Mouse (Mus musculus) cerebellum, adult 11-12 months (tissue): Measurements from ENCODE around the gene 4933428G20Rik.

Experiments used
- DNase-seq: peaks from one replicate; pipeline ENCODE4 v3.0.0; 2022

Gene 4933428G20Rik

DNA sequence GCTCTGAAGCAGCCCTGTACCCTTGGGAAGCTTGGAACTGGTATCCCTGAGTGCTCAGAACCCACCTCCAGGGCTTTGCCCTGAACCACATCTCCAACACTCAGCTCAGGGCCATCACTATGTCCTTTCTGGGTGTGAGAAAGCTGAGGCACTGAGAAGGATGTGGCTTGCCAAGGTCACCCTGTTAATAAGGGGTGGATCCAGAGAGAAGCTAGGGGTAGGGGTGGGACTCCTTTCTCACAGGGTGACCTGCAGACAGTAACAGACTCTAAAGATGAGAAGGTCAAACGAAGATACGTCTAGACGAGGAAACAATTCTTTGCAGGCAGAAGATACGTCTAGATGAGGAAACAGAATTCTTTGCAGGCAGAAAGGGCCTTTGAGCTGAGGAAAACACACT lies 2.7 kb upstream of the 4933428G20Rik start:
- DNase-seq, result no peak

- no peak for DNase-seq
Measured at GRCm38 (mm10) chr11:97502383-97502782, 2.2 kb upstream of the 4933428G20Rik start.

- peak; percentile 32 for DNase-seq
Measured at GRCm38 (mm10) chr11:97500720-97501448, 744 bp upstream of the 4933428G20Rik start.

DNA sequence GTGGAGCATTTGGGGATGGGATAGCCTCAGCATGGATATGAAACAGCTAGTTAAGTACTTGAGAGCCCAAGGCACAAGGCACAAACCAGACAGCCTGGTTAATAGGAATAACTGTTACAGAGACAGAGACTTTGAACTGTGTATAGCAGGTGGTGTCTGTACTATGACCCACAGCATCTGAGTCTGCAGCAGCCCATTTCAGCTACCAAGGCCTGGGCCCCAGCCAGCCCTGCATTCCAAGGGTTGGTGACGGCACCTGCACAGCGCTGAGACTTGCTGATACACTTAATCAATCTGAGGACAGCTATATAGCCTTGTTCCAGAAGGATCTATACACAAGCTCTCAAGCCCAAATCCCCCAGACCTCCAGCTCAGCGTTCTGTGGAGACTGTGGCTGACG lies 2.6 kb downstream of the 4933428G20Rik start:
- DNase-seq, result no peak

DNA sequence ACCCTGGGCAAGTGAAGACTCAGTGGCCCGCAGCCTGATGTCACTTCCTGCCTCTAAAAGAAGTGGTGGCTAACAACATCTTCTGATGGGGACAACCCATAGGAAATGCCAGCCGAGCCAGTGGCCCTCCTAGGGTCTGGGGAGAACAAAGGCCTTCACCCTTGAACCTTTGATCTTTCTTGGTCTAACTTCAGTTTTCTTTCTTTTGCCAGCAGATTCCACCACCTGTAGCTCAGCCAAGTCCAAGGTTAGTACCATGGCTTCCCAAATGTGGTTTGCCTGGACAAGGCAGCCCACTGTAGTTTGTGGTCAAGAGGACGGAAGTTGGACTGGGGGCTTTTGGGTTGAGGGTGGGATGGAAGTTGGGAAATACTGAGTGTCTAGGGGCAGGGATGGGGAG lies 7.3 kb downstream of the 4933428G20Rik start:
- DNase-seq, result no peak

DNA sequence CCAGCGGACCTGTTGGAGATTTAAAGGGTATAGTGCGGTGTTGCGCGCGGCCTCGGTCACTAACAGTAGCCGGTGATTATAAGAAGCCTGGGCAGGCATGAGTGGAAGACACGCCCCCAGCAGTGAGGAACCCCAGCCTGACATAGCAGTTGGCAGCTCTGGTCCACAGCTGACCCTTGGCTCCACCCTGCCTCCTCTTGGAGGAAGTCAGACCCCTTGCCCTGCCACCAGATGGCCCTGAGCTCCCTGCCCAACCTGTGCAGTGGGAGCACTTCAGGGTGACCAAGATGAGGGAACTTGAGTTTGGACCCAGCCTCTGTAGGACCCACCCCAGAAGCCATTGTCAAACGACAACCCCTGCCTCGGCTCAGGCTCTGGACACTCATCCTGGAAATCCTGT lies 8.5 kb downstream of the 4933428G20Rik start:
- no peak for DNase-seq

DNA sequence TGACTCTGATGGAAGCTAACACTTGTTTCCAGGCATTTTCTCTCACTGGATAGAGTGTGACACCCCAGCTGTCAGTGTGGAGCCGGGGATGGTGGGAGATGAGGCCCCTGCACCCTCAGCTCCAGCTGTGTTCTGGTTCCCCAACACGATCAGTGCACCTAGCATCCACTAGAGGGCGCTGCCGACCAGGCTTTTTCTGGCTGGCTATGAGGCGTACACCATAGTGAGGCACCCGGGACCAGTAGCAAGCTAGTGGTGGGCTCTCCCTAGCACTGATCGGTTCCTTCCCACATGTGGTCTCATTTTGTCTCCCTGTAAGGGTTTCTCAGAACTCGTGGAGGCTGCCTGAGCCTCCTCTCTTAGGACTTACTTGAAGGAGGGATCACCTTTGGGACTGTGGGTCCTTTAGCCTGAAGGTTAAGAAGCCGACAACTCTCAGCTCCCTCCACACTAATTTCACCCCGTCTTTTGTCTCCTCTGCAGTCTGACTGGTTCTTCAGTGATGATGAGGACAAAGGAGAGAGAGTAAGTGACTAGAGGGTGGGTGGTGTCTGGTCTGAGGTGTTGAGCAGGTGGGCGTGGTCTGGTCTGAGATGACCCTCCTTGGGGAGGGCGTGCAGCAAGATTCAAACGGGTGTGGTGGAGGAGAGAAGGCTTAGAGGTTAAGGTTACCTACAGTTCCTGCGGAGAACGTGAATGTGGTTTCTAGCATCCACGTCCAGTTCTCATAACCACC lies 10.4 kb downstream of the 4933428G20Rik start:
- peak; percentile 65 for DNase-seq

- DNase-seq, result no peak
Measured at GRCm38 (mm10) chr11:97487656-97488055, 12.5 kb downstream of the 4933428G20Rik start.

DNA sequence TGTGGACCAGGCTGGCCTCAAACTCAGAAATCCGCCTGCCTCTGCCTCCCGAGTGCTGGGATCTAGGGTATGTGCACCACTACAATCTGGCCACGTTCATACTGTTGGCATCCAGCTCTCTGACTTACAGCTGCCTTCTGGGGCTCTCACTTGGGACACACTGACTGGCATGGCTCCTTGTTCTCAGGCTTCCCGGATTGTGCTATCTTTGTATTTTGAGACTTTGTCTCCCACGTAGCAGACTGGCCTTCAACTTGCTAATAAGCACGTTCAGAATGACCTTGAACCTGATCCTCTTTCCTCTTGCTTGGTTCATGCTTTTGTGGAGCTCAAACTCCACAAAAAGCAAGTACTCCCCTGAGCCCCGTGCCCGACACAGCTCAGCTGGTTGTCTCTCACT lies 14.5 kb downstream of the 4933428G20Rik start:
- no peak for DNase-seq

DNA sequence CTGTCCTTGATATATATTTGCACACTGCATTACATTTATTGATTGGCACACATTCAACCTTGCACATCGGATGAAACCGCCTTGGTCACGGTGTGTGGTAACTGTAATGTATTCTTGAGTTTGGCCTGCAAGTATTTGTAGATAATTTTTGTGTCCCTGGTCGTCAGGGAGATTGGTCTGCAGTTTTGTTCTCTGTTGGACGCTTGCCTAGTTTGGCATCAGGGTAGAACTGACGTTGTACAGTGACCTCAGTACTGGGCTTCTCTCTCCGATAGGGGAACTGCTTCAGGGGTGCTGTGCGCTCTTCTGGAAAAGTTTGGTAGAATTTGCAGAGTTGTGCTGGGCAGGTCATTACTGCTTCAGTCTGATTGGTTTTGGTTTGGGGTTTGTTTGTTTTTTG lies 20.3 kb downstream of the 4933428G20Rik start:
- DNase-seq, result peak; percentile 36

- DNase-seq, result no peak
Measured at GRCm38 (mm10) chr11:97479085-97479484, 21.1 kb downstream of the 4933428G20Rik start.

DNA sequence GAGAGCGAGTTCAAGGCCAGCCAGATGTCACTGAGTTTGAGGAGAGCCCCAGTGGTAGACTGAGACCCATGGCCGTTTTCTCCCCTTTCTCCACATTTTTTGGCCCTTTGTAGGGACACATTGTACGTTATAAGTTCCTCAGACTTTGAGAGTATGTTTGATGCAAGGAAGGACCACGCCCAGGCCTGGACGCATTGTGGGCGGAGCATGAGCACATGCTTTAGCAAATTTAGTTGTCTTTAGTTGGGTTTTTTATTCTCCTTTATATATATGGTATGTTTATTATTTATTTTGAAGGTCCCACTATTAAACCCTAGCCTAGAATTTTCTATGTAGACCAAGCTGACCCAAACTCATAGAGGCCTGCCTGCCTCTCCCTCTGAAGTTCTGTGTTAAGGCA lies 21.8 kb downstream of the 4933428G20Rik start:
- DNase-seq, result no peak

DNA sequence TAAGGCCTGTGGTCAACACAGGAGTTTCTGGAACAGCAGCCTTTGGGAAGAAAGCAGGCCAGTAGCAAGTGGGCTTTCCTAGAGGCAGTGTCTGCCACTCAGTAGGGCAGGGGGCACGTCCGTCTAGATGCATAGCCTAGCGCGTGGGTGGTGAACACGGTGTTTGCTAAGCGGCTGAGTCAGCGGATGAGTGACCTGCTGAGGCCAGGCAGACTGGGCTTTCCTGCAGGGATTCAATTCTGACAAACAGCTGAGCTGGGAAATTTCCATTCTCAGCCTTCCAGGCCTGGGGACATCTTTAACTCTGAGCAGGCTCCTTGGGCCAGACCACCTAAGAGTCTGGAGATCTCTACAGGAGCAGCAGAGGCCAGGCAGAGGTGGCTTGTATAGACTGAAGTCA lies 22.7 kb downstream of the 4933428G20Rik start:
- peak; percentile 70 for DNase-seq

DNA sequence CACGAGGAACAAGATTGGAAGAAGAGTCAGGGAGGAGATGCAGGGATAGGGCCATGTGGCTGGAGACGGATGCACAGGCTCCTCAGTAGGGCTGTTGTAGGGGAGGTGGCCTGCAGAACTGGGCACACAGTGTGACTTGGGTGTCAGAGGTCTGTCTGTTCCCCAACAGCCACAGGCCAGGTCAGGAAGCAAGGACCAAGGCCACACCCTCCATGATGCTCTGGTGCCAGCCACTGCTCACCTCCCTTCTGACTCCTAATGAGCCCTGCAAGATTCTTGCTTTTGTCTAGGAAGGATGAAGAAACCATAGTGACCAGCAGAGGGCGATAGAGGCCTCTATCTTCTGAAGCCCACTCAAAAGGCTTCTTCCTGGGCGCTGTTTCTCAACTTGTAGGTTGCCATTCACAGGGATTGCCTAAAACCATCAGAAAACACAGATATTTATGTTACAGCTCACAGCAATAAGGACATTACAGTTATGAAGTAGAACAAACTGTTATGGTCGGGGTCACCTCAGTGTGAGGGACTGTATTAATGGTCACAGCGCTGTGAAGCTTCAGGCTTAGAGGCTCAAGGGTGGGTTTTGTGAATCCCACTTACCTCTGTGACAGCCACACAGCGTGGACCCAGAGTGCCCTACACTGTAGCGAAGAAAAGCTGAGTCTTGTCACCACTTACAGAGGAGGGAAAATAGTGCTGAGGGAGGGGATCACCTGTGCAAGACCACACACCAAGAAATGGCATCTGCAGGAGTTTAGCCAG lies 23.6 kb downstream of the 4933428G20Rik start:
- DNase-seq, result peak; percentile 71

- DNase-seq, result no peak
Measured at GRCm38 (mm10) chr11:97471276-97471675, 28.9 kb downstream of the 4933428G20Rik start.

DNA sequence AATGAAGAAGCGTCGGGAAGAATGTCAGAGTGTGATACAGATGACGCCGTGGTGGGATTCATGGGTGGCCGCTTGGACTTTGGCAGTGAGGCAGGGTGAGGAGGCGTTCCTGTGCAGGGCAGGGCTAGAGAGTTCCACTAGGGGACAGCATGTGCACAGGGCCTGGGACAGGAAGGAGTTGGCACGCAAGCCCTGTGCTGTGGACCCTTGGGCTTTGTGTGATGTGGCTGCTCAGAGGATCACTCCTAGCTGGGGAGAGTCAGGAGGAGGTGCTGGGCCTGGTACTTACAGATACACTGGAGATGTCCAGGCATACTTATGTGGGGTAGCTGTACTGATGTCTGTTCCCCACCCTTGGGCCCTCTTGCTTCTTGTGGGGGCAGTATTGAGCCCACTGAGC lies 30.3 kb downstream of the 4933428G20Rik start:
- no peak for DNase-seq

DNA sequence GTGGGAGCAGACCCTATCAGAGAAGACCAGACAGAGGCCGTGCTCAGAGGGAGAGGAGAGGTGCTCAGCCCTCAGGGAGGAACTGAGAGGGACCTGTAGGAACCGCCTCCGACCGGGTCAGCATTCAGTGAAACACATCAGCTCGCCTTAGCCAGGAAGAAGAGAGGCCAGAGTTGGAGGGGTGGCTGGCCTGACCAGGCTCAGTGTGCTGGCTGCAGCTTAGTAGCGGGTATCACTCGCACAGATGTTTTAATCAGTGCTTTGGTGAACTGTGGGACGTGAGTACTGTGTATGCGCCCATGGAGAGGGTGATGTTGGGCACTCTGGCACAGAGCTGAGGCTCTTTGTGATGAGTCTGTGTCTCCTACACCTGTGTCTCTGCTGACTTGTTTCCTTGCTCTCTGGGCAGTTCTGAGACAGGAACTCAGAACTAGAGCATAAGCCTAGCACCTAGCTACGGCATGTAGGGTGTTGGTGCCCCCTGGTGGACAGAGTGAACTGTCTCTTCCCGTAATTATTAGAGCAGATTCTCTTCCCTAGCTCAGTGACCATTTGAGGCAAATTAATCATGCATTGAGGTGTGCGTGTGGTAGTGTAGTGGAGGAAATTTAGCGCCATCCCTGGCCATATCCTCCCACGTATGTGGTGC lies 31.4 kb downstream of the 4933428G20Rik start:
- peak; percentile 85 for DNase-seq

GRCm38 (mm10) chr11:97466444-97467160 lies 33.5 kb downstream of the 4933428G20Rik start:
- peak; percentile 96 for DNase-seq

DNA sequence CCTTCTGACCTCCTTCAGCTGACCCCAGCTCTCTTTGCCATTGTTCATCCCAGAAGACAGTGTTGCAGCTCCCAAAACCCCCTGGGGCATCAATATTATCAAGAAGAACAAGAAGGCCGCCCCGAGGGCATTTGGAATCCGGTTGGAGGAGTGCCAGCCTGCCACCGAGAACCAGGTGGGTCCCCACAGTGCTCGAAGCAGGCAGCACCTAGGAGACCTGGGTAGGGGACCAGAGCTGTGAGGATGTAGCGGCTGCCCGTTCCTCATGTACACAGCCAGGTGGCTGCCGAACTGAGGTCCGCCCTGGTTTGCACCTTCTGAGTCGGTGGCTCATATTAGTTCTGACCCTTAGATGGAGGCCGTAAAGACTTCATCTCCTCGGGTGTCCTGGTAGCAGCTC lies 34.2 kb downstream of the 4933428G20Rik start:
- peak; percentile 68 for DNase-seq

DNA sequence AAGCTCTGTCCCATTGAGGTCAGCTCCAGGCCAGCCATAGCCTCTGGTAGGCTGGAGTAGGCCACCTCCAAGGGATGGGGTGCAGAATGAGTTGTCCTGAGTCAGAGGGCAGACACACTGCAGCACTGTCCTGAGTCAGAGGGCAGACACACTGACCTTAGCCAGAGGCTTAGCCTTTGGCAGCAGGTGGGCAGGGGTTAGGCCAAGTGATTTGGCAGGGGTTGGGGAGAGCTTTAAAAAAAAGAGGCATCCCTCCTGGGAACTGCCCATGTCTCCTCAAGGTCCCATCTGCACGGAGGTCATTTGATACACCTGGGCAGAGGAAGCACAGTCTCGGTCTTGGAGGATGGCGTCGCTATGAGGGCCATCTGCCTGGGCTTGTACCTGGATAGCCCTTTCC lies 36.1 kb downstream of the 4933428G20Rik start:
- no peak for DNase-seq

DNA sequence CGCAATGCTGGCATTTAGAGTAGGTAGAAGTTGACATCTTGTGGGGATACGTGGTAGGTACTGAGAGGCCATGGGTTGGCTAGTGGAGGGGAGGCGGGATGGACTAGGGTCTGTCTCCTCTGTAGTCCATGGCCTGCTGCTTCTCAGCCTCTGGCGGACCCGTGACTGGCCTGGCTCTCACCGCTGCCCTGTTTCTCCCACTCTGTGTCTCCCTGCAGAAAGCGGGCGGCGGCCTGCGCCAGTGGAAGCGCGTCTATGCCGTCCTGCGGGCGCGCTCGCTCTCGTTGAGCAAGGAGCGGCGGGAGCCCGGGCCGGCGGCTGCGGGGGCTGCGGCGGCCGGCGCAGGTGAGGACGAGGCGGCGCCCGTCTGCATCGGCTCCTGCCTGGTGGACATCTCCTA lies 37.0 kb downstream of the 4933428G20Rik start:
- DNase-seq, result no peak

DNA sequence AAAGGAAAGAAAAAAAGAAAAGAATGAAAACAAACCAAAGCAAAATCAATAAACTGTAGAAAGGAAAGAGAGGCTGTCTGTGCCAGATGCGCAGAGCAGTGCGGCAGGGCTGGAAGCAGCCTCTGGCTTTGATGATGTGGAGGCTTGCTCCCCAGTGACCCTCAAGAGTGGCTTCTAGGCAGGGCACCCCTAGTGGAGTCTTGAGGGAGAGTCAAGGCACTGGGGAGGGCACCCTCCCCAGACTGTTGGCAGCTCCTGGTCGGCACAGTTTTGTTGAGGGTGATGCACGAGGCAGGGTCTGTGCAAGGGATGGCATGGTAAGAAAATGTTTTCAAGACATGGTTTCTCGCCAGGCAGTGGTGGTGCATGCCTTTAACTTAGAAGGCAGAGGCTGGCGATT lies 37.6 kb downstream of the 4933428G20Rik start:
- no peak for DNase-seq
